Mouse (Mus musculus): Measurements from ENCODE around the gene Cby1.

DNA sequence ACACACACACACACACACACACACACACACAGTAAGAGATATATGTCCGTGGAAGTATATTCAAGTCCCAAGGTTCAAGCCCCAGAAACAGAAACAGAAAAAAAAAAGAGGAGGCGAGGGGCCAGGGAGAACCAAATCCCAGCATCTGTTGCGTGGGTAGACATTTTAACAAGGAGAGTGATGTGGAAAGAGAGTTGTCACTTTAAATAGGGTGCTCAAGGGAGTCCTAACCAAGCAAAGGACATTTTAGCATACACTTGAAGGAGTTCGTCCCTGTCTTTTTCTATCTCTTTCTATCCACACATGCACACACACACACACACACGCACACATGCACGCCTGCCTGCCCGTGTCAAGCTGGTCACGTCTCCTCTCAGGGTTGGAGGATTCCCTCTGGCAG, 5.7 kb downstream of the Cby1 start:
- TF ChIP-seq EP300 (IDR thresholded peaks at IDR 0.05; ENCODE audit: low read depth) = no peak
- no peak for TF ChIP-seq CTCF (IDR thresholded peaks at IDR 0.05; ENCODE audit: low read depth)

Measured in liver, embryonic 14.5 days (tissue).